Mouse (Mus musculus): Measurements from ENCODE around the gene Paqr8.

Gene Paqr8

GRCm38 (mm10) chr1:20974341-20975135 is 84.1 kb downstream of the Paqr8 start:
- DNase-seq = no peak

GRCm38 (mm10) chr1:20980553-20980952 is 90.1 kb downstream of the Paqr8 start:
- DNase-seq = no peak

- DNase-seq = no peak
These were observed 91.4 kb downstream of the Paqr8 start for GRCm38 (mm10) chr1:20981764-20982163.

- no peak for DNase-seq
These were observed 93.7 kb downstream of the Paqr8 start for GRCm38 (mm10) chr1:20984103-20984502.

GRCm38 (mm10) chr1:20984582-20984981 is 94.2 kb downstream of the Paqr8 start:
- no peak for DNase-seq

GRCm38 (mm10) chr1:20986378-20987056 is 96.1 kb downstream of the Paqr8 start:
- no peak for DNase-seq

Measured in lung, adult 18-20 months (tissue).